Mouse (Mus musculus) heart, postnatal 0 days (tissue): ENCODE measurements around the gene Alpl.

Source experiments
- CTCF ChIP-seq: IDR thresholded peaks from 2 replicates; pipeline ENCODE4 v1.5.1; 2016; ENCODE audit warnings: antibody characterized with exemption, control low read depth, low read depth
- EP300 ChIP-seq: IDR thresholded peaks from 2 replicates; pipeline ENCODE4 v1.6.1; 2016; ENCODE audit warnings: antibody characterized with exemption, low read depth

- no peak for TF ChIP-seq EP300
- no peak for TF ChIP-seq CTCF
Observed at GRCm38 (mm10) chr4:137838791-137839190, 42.6 kb upstream of the Alpl start.
